10 mouse cellular contexts compared by ENCODE assay signal in the genomic region with DNA sequence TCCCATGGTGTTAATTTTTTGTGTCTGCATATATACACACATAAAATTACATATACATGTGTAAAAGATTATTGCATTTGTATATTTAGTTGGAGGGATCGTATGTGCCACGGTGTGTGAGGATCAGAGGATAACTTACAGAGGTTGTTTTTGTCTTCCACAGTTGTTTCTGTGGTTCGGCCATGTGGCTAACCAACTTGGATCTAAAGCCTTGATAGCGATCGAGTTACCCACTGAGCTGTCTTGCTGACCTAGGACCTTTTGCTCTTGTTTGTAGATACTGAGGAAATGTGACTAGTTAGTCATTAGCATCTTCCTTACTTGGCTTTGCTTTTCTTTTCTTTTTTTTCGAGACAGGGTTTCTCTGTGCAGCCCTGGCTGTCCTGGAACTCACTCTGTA.
"Had no signal": no experiment of that assay in that cellular context is flagged by ENCODE, and none has a peak within 500 bp of the region (broad histone marks: within the 10 kb centered on the region; RNA-seq: fewer than 3 reads in every experiment).

No protein-coding gene starts in this region.

- H3K4me2 ChIP-seq: limb, embryonic 12.5 days; lung, embryonic 15.5 days; midbrain, embryonic 13.5 days had no signal

- H3K27me3 ChIP-seq: limb, embryonic 12.5 days; lung, embryonic 15.5 days; midbrain, embryonic 13.5 days had no signal

- H3K27ac ChIP-seq: left cerebral cortex, adult 2 months; lung, embryonic 15.5 days; midbrain, embryonic 13.5 days had no signal

- ATAC-seq: midbrain, embryonic 13.5 days had no signal

- H3K36me3 ChIP-seq: lung, embryonic 15.5 days had no signal

- DNase-seq: kidney, adult 11 months; kidney, postnatal 14 days; lung, postnatal 14 days; right cerebral cortex, postnatal 14 days; thymus, adult 18-20 months; thymus, postnatal 14 days had no signal

- H3K9ac ChIP-seq: limb, embryonic 12.5 days; lung, embryonic 15.5 days; midbrain, embryonic 13.5 days had no signal

- H3K4me3 ChIP-seq: left cerebral cortex, adult 2 months; limb, embryonic 12.5 days; lung, embryonic 15.5 days; midbrain, embryonic 13.5 days had no signal

- H3K9me3 ChIP-seq: lung, embryonic 15.5 days; midbrain, embryonic 13.5 days had no signal
